Mouse (Mus musculus): ENCODE data around the gene Ascl4.
A peak's percentile ranks its signal among the peaks of the same experiment; 100 is the strongest.

DNA sequence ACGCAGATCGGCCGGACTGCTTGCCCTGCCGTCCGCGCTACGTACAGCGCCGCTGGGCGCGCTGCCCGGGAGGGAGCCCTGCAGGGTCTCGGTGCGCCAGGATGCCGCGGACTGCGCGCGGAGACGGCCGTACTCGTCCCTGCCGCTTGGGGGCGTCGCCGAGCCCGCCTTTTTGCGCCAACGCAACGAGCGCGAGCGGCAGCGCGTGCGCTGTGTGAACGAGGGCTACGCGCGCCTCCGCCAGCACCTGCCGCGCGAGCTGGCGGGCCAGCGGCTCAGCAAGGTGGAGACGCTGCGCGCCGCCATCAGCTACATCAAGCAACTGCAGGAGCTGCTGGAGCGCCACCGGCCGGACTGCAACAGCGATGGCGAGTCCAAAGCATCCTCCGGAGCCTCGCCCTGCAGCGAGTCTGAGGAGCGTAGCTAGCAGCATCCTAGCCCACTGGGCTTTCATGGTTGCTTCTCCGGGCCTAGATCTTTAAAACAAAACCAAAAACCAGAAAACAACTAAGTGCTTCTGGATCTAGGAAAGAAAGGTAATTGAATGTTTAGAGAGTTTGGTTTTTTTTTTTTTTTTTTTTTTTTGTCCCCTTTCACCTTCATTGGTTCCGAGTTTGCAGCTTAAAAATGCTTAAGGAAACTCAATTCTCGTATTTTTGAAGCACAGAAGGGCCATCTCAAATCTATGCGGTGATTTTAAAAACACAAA lies 1.2 kb downstream of the Ascl4 start:
- no peak for TF ChIP-seq MAFK (IDR thresholded peaks at IDR 0.05; ENCODE audit: insufficient read depth, low read depth, low read length)
- TF ChIP-seq CHD2 (IDR thresholded peaks at IDR 0.05; ENCODE audit: low read depth, low read length): no peak
- no peak; the same call in 1 of the 2 replicates for TF ChIP-seq HCFC1 (IDR thresholded peaks at IDR 0.05; ENCODE audit: borderline replicate concordance, insufficient read depth, low read length)
- TF ChIP-seq ZNF384 (IDR thresholded peaks at IDR 0.05; ENCODE audit: low read depth, low read length): peak; percentile 74

All from ES-E14 (cell line).